Mouse (Mus musculus) lung, adult 18-20 months (tissue): ENCODE results near the gene Adat2.

ENCODE experiments used
- DNase-seq, 2 experiments: peaks; one replicate each; pipeline ENCODE4 v3.0.0; 2022; ENCODE audit warnings: mixed read lengths in 2 of 2

Gene Adat2

DNA sequence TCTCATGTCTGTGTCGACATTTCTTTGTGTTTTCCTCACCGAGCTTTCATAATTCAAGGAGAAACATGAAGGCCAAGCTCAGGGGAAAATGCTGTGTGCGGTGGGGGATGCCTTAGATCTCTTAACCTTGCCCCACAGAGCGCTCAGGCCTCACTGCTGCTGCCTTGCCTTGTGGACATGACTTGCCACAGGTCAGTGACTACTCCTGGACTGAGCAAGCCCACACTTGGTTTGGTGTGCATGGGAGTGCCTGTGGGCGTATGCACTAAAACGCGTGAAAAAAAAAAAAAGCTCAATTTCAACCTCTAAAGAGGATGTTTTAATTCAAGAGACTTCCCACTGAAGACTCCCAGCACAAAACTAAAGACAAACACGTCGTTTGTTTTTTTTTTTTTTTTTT lies 44.2 kb downstream of the Adat2 start:
- no peak for DNase-seq

DNA sequence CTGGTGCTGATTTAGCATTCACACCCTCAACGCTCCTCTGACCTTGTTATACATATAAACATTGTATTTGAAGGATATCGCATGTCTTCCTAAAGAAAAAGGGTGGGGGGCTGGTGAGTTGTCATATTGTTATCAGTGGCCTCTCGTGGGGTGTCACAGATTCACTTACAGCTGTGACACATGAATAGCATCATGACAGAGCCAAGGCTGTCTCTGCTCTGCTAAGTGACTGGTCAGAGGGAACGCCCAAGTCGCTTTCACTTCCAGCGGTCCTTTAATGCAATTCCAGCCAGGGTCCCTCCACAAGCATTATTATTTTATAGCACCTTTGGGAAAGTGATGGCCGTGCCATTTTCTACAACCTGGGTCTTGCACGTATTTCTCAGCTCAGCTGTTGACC lies 44.8 kb downstream of the Adat2 start:
- no peak for DNase-seq

DNA sequence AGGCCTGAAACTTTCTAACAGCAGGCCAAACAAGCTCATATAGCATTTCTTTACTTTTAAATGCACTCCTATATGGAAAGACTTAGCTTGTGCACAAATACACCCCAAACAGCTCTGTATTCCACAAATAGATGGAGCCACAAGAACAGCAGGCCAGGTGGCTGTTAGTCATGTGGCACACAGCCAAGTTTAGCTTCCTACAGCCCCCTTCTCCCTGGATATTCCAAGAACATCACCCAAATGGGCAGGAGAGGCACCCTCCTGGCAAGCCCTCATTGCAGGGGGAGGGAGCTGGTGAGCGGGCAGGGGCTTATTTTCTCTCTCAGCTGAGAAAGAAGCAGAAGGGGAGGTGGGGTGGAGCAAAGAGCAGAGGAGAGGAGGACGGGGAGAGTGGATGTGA lies 48.2 kb downstream of the Adat2 start:
- DNase-seq = no peak
